Mouse (Mus musculus): ENCODE data around the gene Snx33. TPM values are rescaled to one million over a fixed set of nuclear protein-coding genes. Genes with fewer than 3 reads are reported as not detected.

Gene Snx33
- 13.3 TPM for polyA plus RNA-seq (2017; shearing (Covaris generic))

GRCm38 (mm10) chr9:56928041-56928811 is at the start of gene Snx33:
Gene Snx33 (minus strand): TSS chr9:56928371.

GRCm38 (mm10) chr9:56950414-56951400 is 22.5 kb upstream of the Snx33 start, which contains the start of gene Snupn:
Gene Snupn (plus strand): TSS chr9:56950878.

GRCm38 (mm10) chr9:56937223-56938160 is 9.3 kb upstream of the Snx33 start, which contains the start of gene Imp3:
Gene Imp3 (plus strand): TSS chr9:56937475.

Other genes starting within 250 kb of the Snx33 start
- gene Lingo1, start 131.9 kb downstream of the Snx33 start, polyA plus RNA-seq (2017; shearing (Covaris generic)), result not detected
- not detected for gene Odf3l1, start 63.7 kb downstream of the Snx33 start, polyA plus RNA-seq (2017; shearing (Covaris generic))
- 0.13 TPM for gene Cspg4, start 63.3 kb downstream of the Snx33 start, polyA plus RNA-seq (2017; shearing (Covaris generic))
- 24.0 TPM for gene Imp3, start 9.1 kb upstream of the Snx33 start, polyA plus RNA-seq (2017; shearing (Covaris generic))
- gene Snupn, start 22.5 kb upstream of the Snx33 start, polyA plus RNA-seq (2017; shearing (Covaris generic)), result 20.0 TPM
- 3.9 TPM for gene Ptpn9, start 66.6 kb upstream of the Snx33 start, polyA plus RNA-seq (2017; shearing (Covaris generic))
- 51.2 TPM for gene Sin3a, start 143.7 kb upstream of the Snx33 start, polyA plus RNA-seq (2017; shearing (Covaris generic))
- gene Man2c1, start 202.3 kb upstream of the Snx33 start, polyA plus RNA-seq (2017; shearing (Covaris generic)), result 71.6 TPM
- 37.7 TPM for gene Neil1, start 219.9 kb upstream of the Snx33 start, polyA plus RNA-seq (2017; shearing (Covaris generic))
- gene Commd4, start 230.0 kb upstream of the Snx33 start, polyA plus RNA-seq (2017; shearing (Covaris generic)), result 306 TPM